Mouse (Mus musculus): ENCODE results near the gene Trpc4. TPM values are rescaled to one million over a fixed set of nuclear protein-coding genes. Genes with fewer than 3 reads are reported as not detected.

The Trpc4 gene
- total RNA-seq (2021) = under 1 TPM in 1 of 2 experiments, not detected in 1; 0.12 TPM
- long read RNA-seq, experiment 1 = 0 reads
- long read RNA-seq, experiment 2, partial matches to known transcripts = 0 of 2 reads
- long read RNA-seq, experiment 2, other reads (novel, unspliced or antisense) = 2 of 2 reads

- intact Hi-C loops (cut with DNase I) = no loop called here
- no peak for DNase-seq
Measured at GRCm38 (mm10) chr3:54155639-54156315, at the start of gene Trpc4. Gene Trpc4, plus strand, starts transcription at chr3:54156035.

DNA sequence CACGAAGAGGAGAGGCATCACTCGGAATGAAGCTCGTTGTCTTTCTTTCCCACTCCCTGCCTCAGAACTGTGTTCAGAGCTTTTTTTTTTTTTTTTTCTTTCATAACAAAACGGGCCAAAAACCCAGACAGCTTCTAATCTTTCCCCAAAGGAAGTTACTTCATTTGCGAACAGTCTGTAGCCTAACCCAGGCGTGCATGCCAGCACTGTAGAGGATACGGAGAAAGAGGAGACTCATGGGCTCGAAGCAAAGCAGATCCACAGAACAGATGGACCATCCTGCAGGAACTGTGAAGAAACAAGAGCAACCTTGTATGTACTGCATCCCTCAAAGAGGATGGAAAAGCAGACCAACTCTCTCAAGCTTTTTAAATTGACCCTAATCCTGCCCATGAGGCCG, 44.3 kb upstream of the Trpc4 start:
- intact Hi-C loops (cut with DNase I) = no loop called here

GRCm38 (mm10) chr3:54135376-54135775, 20.5 kb upstream of the Trpc4 start:
- intact Hi-C loops (cut with DNase I) = no loop called here

More for the DNA sequence above, 44.3 kb upstream of the Trpc4 start:
- DNase-seq = no peak

DNA sequence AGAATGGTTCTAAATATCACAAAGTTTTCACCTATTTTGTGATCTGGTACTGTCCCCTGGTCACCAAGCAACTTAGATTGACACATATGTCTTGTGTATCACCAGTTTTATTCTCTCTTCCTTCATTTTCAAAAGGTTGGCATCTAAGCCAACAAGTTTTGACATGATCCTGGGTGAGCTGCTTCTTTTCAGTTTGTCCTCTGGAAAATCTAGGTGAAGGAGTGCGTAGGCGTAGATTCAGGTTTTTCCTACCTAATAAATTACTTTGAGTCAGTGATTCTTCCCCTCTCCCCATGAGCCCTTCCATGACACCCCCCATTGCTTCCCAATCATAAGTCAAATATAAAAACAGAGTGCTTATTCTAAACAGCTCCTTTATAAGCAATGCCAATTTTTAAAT, 14.5 kb upstream of the Trpc4 start:
- no peak for DNase-seq
- intact Hi-C loops (cut with DNase I) = no loop called here

More at GRCm38 (mm10) chr3:54135376-54135775, 20.5 kb upstream of the Trpc4 start:
- no peak for DNase-seq

- no peak for DNase-seq
- intact Hi-C loops (cut with DNase I) = no loop called here
Measured at GRCm38 (mm10) chr3:54154844-54155638, 794 bp upstream of the Trpc4 start.

DNA sequence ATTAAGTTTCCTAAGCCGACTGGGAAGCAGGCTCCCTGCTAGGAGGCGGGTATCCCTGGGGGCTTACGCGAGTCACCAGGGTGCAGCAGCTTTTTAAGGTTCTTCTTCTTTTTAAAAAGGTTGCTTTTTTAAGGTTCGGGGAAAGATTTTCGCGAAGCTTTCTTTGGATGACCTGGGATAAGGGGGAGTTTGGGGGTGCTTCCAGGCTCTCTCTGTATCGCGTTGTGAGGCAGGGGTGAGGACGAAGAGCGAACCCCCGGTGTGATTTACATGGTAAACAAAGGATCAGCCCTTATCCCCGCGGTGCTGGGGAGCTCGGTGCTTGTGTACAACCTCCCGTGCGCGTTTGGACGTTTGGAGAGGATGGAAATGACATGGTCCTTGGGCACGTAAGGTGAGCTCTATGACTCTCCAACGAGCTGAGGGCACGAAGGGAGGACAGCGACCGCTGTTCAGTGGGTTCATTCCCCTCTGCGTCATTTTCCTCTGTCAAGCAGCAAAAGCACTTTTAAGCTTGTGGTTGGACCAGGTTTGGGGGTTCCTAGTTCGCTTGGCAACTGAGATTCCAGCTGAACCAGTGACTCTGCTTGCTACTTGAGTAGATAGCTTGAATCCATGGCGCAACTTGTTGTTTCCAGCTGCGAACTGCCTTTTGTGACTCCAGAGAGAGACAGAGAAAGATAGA, 623 bp downstream of the Trpc4 start:
- no peak for DNase-seq
- intact Hi-C loops (cut with DNase I) = no loop called here

DNA sequence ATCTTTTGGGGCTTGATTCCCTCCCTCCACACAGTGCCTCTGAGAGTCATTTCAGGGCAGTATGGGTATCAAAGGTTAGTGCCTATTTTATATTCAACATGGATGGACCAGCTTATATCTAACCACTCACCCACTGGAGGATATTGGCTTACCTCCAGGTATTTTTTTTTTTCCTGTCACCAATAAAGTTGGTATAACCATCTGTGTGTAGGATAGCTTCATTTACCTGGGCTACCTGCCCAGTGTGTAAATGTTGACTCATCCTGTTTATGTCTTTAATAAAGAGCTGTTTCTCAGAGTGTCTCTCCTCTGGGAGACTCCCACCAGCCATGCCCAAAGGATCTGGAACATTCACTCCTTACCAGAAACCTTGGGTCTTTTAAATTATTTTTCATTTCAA, 14.9 kb downstream of the Trpc4 start:
- no peak for DNase-seq
- intact Hi-C loops (cut with DNase I) = no loop called here

DNA sequence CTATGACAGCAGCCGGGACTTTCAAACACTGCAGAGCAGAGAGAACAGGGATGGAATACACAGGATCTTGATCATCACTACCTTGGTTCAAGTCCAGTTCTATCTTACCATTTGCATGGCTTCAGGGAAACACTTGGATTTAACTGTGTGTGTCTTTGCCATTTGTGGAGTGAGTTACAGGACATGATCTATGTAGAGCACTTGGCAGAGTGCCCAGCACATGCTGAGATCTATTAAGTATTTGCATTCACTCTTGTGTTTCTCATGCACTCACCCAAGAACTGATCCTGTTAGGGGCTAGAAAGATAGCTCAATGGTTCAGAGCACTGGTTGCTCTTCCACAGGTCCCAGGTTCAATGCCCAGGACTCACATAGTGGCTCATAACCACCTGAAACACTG, 21.5 kb downstream of the Trpc4 start:
- intact Hi-C loops (cut with DNase I) = no loop called here
- no peak for DNase-seq

DNA sequence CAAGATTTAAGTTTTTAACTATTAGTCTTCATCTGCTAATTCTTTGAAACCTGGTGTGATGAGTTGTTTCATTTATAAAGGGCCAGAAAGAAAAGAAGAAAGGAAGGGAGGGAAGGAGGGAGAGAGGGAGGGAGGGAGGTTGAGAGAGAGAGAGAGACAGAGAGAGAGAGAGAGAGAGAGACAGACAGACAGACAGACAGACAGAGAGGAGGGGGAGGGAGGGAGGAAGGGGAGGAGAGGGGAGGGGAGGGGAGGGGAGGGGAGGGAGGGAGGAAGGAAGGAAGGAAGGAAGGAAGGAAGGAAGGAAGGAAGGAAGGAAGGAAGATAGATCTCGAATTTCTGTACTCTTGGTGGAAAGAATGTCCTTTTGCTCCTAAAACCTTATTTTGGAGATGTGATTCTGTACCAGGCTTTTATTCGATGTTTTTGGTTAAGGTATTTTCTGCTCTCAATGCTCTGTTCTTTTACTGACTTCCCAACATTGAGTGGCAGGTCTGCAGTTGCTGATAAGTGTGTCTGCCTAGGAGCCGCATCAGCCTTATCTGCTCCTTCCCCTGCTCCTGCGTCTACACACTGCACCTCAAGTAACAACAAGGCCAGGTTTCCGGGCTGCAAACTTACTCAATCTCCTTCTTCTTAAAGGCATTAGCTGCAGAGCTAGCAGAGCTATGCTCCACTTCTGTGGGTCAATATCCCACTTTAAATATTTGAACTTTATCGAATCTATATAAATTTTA, 35.3 kb downstream of the Trpc4 start:
- intact Hi-C loops (cut with DNase I) = no loop called here
- DNase-seq = no peak

GRCm38 (mm10) chr3:54201231-54201630, 45.4 kb downstream of the Trpc4 start:
- no peak for DNase-seq
- intact Hi-C loops (cut with DNase I) = no loop called here

- intact Hi-C loops (cut with DNase I) = no loop called here
- no peak for DNase-seq
Measured at GRCm38 (mm10) chr3:54204386-54204785, 48.6 kb downstream of the Trpc4 start.

- intact Hi-C loops (cut with DNase I) = no loop called here
- no peak for DNase-seq
Measured at GRCm38 (mm10) chr3:54210112-54210511, 54.3 kb downstream of the Trpc4 start.

- no peak for DNase-seq
- intact Hi-C loops (cut with DNase I) = no loop called here
Measured at GRCm38 (mm10) chr3:54211441-54211840, 55.6 kb downstream of the Trpc4 start.

DNA sequence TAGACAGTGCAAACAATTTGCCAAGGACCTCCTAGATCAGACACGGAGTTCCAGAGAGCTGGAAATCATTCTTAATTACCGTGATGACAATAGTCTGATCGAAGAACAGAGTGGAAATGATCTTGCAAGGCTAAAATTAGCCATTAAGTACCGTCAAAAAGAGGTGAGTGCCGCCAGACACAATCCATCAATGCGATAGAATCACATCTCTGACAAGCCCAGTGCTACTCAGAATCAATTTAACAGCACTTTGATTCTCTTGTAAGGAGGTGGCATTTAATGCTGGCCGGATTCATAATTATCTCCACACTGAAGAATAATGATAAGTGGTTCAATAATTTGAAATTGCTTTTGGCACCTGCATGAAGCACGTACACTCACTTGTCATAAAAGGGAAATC, 66.7 kb downstream of the Trpc4 start:
- intact Hi-C loops (cut with DNase I) = no loop called here

GRCm38 (mm10) chr3:54228463-54228862, 72.6 kb downstream of the Trpc4 start:
- no peak for DNase-seq
- intact Hi-C loops (cut with DNase I) = no loop called here

More for the DNA sequence above, 66.7 kb downstream of the Trpc4 start:
- DNase-seq = no peak

DNA sequence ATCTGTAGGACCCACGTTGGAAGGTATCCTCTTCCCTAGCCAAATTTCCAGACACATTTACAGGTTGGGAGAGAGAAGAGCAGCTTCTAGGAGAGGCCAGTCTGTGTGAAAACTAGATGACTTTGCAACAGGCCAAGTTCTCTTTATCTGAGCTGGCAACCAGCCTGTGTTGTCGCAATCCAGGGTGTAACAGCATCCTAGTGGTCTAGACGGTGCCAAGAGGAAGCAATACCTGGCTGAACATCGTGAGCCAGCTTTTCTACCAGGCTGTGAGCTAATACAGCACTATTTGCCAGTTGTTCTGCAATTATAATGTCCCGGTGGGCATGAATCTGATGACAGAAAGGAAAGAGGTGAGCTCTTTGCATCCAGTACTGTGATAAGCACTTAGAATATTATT, 83.1 kb downstream of the Trpc4 start:
- intact Hi-C loops (cut with DNase I) = no loop called here
- DNase-seq = peak; percentile 14 to 18

GRCm38 (mm10) chr3:54239426-54239825, 83.6 kb downstream of the Trpc4 start:
- DNase-seq = no peak
- intact Hi-C loops (cut with DNase I) = no loop called here

GRCm38 (mm10) chr3:54243136-54243535, 87.3 kb downstream of the Trpc4 start:
- intact Hi-C loops (cut with DNase I) = no loop called here
- DNase-seq = no peak

GRCm38 (mm10) chr3:54244729-54245465, 89.1 kb downstream of the Trpc4 start:
- intact Hi-C loops (cut with DNase I) = no loop called here
- DNase-seq = no peak

GRCm38 (mm10) chr3:54246416-54246815, 90.6 kb downstream of the Trpc4 start:
- no peak for DNase-seq
- intact Hi-C loops (cut with DNase I) = no loop called here
